Mouse (Mus musculus) intestine, embryonic 14.5 days (tissue): ENCODE measurements around the gene Cxcl14. TPM values are rescaled to one million over a fixed set of nuclear protein-coding genes. Genes with fewer than 3 reads are reported as not detected.
A peak's percentile ranks its signal among the peaks of the same experiment; 100 is the strongest.

Source experiments
- ATAC-seq: fragments of 200-750 bp; cut with Nextera tagmentation; replicated peaks from 2 replicates; pipeline ENCODE4 v1.8.0; 2017; ENCODE audit warnings: low read depth, moderate number of reproducible peaks, moderate TSS enrichment, moderate library complexity; ENCODE audit not compliant: low FRiP score, low TSS enrichment
- DNase-seq: peaks from one replicate; pipeline ENCODE4 v3.0.0-alpha.2; 2018; ENCODE audit warnings: low spot score
- H3K27ac ChIP-seq: fragments of 300-500 bp; sonication (generic); 2 replicates; pipeline ENCODE4 v1.5.1; 2014; ENCODE audit warnings: low read depth, mild to moderate bottlenecking, control low read depth
- H3K27me3 ChIP-seq: fragments of 300-500 bp; sonication (generic); replicated peaks from 2 replicates; pipeline ENCODE4 v1.6.1; 2014; ENCODE audit warnings: low read length, control low read depth; ENCODE audit not compliant: control insufficient read depth, insufficient read depth
- H3K36me3 ChIP-seq: fragments of 300-500 bp; sonication (generic); 2 replicates; pipeline ENCODE4 v1.6.1; 2014; ENCODE audit warnings: low read length, control low read depth; ENCODE audit not compliant: control insufficient read depth, insufficient read depth
- H3K4me1 ChIP-seq: fragments of 300-500 bp; sonication (generic); replicated peaks from 2 replicates; pipeline ENCODE4 v1.6.1; 2014; ENCODE audit warnings: low read length, control low read depth, mixed read lengths; ENCODE audit not compliant: control insufficient read depth, insufficient read depth
- H3K4me2 ChIP-seq: fragments of 300-500 bp; sonication (generic); 2 replicates; pipeline ENCODE4 v1.6.1; 2014; ENCODE audit warnings: low read length
- H3K4me3 ChIP-seq: fragments of 300-500 bp; sonication (generic); 2 replicates; pipeline ENCODE4 v1.5.1; 2014; ENCODE audit warnings: low read depth, low read length, control low read depth, mixed read lengths
- H3K9ac ChIP-seq: fragments of 300-500 bp; sonication (generic); 2 replicates; pipeline ENCODE4 v1.6.1; 2014; ENCODE audit warnings: mild to moderate bottlenecking, low read length
- H3K9me3 ChIP-seq: fragments of 300-500 bp; sonication (generic); 2 replicates; pipeline ENCODE4 v1.6.1; 2016; ENCODE audit warnings: low read length, control low read depth; ENCODE audit not compliant: control insufficient read depth
- WGBS: fragments of 180-500 bp; shearing (Covaris S2); extraction: QIAGEN DNeasy Blood & Tissue Kit; methylation state at CpG from one replicate; pipeline ENCODE4 v1.1.7; 2014; 5-methylcytosine and 5-hydroxymethylcytosine counted together
- polyA plus RNA-seq: library from polyadenylated mRNA; unstranded; fragments of >200 nt; fragmentation: Nextera tagmentation; extraction: Ambion mirVana; gene quantifications from 2 replicates; pipeline ENCODE4 v1.2.1, GENCODE M21; 2014

Cxcl14 gene
- 5.3 and 5.7 TPM in 2 replicates for polyA plus RNA-seq

DNA sequence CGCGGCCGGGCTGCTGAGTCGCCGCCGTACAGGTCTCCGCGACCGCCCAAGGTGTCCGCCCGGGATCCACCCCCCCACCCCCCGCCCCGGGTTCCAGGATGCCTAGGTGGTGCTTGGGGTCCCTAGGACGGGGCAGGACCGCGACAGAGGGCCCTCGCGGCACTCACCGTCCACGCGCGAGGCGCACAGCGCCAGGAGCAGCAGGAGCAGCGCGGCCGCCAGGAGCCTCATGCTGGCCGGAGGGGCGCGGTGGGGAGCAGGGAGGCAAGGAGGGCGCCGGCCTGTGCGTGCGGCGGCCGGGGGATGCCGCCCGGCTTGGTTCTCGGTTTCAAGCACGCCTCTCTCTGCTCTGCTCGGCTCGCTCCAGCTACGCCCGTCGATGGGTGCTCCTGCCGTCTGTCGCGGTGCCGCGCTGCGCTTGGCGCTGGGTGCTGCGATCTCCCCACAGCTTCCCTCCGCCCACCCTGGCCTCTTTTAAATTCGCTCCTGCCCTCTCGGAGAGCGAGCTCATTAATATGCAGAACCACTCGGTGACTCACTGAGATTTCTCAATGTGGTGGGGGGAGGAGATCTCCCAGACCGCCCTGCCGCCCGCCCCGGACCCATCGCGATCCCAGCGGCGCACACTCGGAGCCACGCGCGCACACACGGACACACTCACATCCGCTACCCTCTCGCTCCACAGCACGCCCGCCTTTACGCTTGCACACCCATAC, at the start of gene Cxcl14:
Gene Cxcl14, minus strand, starts transcription at position 609 of the 716 bp plus-strand sequence.
- ATAC-seq, result 0 out of 2 replicates have a peak, but pooled peaks have one; percentile 62
- Histone ChIP-seq H3K4me2 (peak within 1 kb of the TSS; percentile 78), H3K4me3 (peak within 1 kb of the TSS; percentile 44), H3K4me1 (peaks cover 6% of the 10 kb centered on the region), H3K36me3 (no peaks in the 10 kb centered on the region), H3K9me3 (no peaks in the 10 kb centered on the region), H3K9ac (peak within 1 kb of the TSS; percentile 20; the same call in 1 of the 2 replicates), H3K27me3 (peaks cover 79% of the 10 kb centered on the region), H3K27ac (no peak within 1 kb of the TSS)
- peak; percentile 62 for DNase-seq
- under 1% methylated on average over 73 of the region's 76 CpGs for WGBS

DNA sequence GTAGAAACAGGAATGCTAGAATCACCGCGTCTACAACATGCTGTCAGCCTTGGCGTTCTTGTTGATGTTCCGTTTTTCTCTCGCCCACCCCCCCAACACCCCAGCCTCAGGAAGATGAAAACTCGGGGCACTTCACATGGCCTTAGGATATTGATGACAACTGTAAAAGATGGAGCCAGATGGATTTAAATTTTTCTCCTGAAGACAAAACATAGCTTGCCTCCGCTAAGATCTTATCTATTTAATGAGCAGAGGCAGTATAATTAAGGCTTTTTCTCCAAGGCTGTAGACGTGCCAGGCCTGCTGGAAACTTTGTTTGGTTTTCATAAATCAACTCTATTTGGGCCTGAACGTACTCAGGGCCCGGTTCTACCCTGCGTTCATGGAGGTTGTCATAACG, 48.0 kb upstream of the Cxcl14 start:
- no peak overlapping the region for H3K9ac ChIP-seq
- no peak overlapping the region for H3K4me2 ChIP-seq
- no peaks in the 10 kb centered on the region for H3K9me3 ChIP-seq
- 64% methylated on average over 12 of the region's 12 CpGs for WGBS
- H3K27me3 ChIP-seq, result no peaks in the 10 kb centered on the region
- ATAC-seq, result no peak
- no peak overlapping the region for H3K27ac ChIP-seq
- no peak overlapping the region for H3K4me3 ChIP-seq
- H3K4me1 ChIP-seq, result no peaks in the 10 kb centered on the region
- no peak for DNase-seq
- H3K36me3 ChIP-seq, result no peaks in the 10 kb centered on the region

DNA sequence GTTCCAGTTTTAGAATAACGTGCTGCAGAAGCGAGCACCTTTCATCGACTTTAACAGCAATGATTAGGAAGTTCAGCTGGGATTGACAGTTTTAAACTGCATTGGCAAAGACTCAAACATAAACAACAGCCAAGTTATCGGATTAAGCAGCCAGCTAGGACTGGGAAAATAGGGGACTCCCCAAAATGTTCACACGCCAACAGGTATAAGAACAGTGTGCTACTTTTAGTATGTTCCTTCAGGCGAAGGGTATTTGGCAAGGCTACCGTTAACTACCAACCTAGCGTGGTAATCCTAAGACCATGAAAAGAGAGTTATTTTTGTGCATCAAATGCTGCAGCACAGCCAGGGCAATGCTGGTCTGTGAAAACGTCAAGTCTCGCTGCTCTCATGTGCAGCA, 46.1 kb upstream of the Cxcl14 start:
- H3K27me3 ChIP-seq, result no peaks in the 10 kb centered on the region
- 79% methylated on average over 10 of the region's 10 CpGs for WGBS
- no peak overlapping the region for H3K9ac ChIP-seq
- H3K4me2 ChIP-seq, result no peak overlapping the region
- no peak overlapping the region for H3K27ac ChIP-seq
- ATAC-seq (no peak), DNase-seq (no peak)
- H3K36me3 ChIP-seq, result no peaks in the 10 kb centered on the region
- no peak overlapping the region for H3K4me3 ChIP-seq
- H3K9me3 ChIP-seq, result no peaks in the 10 kb centered on the region
- H3K4me1 ChIP-seq, result no peaks in the 10 kb centered on the region

DNA sequence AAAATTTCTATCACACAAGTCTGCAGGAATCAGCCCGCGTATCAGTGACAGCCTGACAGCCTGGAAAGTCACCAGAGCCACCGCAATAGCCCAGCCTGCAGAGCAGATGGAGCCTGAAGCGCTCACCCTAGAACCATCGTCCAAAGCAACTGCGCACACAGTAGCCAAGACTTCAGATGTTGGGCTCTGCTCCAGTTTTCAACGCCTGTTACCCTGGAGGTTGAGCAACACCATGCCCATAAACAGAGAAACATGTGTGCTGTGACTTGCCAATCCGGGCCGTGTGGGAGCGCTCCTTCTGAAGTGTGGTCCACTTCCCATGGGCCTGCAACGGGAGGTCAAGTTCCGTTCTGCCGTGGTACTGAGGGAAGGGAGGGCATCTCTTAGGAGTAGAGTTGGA, 44.2 kb upstream of the Cxcl14 start:
- ATAC-seq (no peak), DNase-seq (no peak)
- Histone ChIP-seq H3K4me1 (no peaks in the 10 kb centered on the region), H3K9me3 (no peaks in the 10 kb centered on the region), H3K36me3 (no peaks in the 10 kb centered on the region), H3K27ac (no peak overlapping the region), H3K9ac (no peak overlapping the region), H3K4me2 (no peak overlapping the region), H3K27me3 (no peaks in the 10 kb centered on the region), H3K4me3 (no peak overlapping the region)
- WGBS, result 91% methylated on average over 13 of the region's 13 CpGs

DNA sequence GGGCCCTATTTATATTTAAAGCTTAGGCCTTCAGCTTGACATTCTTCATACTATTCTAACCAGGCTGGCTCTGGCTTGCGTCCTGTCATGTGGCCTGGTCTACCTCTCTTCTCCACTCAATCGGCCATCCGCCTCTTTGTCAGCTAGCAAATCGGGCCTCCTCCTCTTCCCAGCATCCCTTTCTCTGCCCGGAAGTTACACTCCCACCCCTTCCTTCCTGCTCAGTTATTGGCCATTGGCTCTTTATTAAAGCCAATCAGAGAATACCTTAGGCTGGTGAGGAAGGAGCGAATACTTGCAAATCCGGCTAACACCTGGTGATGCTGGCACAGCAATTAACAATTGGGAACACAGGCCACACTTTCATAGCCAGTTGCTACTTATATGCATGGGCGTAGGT, 43.5 kb upstream of the Cxcl14 start:
- Histone ChIP-seq H3K9me3 (no peaks in the 10 kb centered on the region), H3K4me1 (no peaks in the 10 kb centered on the region), H3K9ac (no peak overlapping the region), H3K27me3 (no peaks in the 10 kb centered on the region), H3K4me2 (no peak overlapping the region), H3K4me3 (no peak overlapping the region), H3K36me3 (no peaks in the 10 kb centered on the region), H3K27ac (no peak overlapping the region)
- ATAC-seq, result no peak
- no peak for DNase-seq
- WGBS, result 67% methylated on average over 8 of the region's 8 CpGs

DNA sequence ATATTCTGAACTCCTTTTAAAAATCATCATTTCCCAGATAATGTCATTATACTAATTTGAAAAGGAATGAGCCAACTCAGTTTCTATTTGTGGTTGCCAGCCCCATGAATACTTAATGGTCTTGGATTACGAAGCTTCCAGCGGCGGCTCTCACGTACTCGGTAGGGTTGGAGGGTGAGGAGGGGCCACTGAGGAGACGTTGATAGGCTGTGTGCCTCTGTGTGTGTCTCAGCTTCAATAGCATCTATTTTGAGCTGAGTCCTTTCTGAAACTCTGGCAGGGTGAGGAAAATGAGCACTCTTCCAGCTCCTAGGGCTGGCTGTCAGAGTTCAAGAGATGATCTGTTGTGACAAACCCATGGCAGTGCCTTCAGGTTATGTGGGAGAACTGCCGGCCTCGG, 40.6 kb upstream of the Cxcl14 start:
- ATAC-seq (no peak), DNase-seq (no peak)
- Histone ChIP-seq H3K27ac (no peak overlapping the region), H3K27me3 (no peaks in the 10 kb centered on the region), H3K36me3 (no peaks in the 10 kb centered on the region), H3K9ac (no peak overlapping the region), H3K4me2 (no peak overlapping the region), H3K4me1 (no peaks in the 10 kb centered on the region), H3K9me3 (no peaks in the 10 kb centered on the region), H3K4me3 (no peak overlapping the region)
- WGBS, result 47% methylated on average over 8 of the region's 8 CpGs

DNA sequence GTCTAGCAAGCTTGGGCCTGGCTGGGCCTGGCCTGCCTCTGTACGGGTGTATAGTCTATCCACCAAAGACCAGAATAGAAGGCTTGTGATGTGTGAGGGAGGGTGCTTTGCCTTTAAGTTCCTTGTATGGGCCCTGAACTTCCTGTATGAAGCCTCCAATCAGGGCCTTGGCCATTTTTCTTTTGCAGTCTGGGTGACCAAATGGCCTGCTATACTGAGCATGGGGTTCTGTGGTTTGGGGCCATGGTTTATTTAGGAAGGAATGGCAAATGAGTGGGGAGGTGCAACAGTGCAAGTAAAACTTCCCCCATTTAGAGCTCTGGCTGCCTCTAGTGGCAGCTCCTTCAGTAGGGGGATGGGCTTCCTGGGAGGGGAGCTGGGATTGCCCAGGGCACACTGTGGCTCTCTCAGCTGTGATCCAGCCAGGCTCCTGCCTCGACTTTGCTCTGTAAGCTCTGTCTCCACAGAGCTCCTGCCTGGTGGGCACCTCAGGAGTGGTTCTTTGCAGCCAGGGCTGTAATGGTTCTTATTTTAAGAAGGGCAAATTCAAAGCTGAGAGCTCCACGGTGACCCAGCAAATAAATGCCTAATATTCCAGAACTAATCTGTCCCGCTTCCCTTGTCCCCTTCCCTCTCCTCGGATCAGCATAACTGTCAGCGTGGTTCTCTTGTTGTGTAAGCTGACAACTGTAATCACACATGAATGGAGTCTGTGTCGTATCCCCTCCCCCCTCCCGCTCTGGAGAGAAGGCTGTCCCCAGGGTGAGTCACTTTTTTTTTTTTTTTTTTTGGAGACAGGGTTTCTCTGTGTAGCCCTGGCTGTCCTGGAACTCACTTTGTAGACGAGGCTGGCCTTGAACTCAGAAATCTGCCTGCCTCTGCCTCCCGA, 38.7 kb upstream of the Cxcl14 start:
- Histone ChIP-seq H3K27ac (no peak overlapping the region), H3K4me2 (no peak overlapping the region), H3K9me3 (no peaks in the 10 kb centered on the region), H3K9ac (no peak overlapping the region), H3K36me3 (no peaks in the 10 kb centered on the region), H3K4me1 (no peaks in the 10 kb centered on the region), H3K27me3 (no peaks in the 10 kb centered on the region), H3K4me3 (no peak overlapping the region)
- 64% methylated on average over 10 of the region's 10 CpGs for WGBS
- ATAC-seq (no peak), DNase-seq (no peak)

DNA sequence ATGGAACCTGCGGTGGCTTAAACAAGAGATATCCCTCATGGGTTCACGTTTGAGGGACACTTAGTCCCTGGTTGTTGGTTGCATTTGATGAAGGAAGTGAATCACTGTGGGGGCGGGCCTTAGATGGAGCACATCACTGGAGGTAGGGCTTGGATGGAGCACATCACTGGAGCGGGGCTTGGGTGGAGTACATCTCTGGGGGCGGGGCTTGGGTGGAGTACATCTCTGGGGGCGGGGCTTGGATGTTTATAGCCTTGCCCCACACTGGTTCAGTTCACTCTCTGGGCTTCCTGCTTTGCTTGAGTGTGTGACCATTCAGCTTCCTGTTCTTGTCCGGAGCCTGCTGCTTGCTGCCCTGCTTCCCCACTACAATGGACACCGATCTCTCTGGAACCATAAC, 37.9 kb upstream of the Cxcl14 start:
- 75% methylated on average over 8 of the region's 8 CpGs for WGBS
- Histone ChIP-seq H3K9ac (no peak overlapping the region), H3K4me2 (no peak overlapping the region), H3K36me3 (no peaks in the 10 kb centered on the region), H3K4me3 (no peak overlapping the region), H3K4me1 (no peaks in the 10 kb centered on the region), H3K27ac (no peak overlapping the region), H3K9me3 (no peaks in the 10 kb centered on the region), H3K27me3 (no peaks in the 10 kb centered on the region)
- DNase-seq (no peak), ATAC-seq (no peak)
